Mouse (Mus musculus): ENCODE results near the gene Anks3. TPM values are rescaled to one million over a fixed set of nuclear protein-coding genes. Genes with fewer than 3 reads are reported as not detected.

The Anks3 gene
- polyA plus RNA-seq, 1 experiment from 2014 or later: 43.4 TPM

DNA sequence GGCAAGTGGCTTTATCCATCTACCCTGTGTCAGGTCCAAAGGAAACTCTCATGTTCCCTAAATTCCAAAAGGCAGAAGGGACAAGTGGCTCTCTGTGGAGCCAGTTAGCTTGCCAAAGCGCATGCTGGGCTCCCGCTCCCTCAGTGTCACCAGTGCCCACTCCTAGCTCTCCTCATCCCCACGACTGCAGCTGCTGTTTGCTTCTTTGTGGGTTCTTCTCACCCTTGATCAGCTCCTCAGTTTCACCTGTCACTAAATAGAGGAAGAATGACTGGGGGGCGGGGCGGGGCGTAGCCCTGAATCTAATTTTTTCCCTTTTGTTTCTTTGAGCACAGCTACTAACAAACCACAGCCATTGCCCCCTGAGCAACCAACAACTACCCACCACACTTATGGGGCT, 65.1 kb downstream of the Anks3 start:
- no peak for ATAC-seq
- H3K36me3 ChIP-seq (ENCODE audit: insufficient read depth, low read length): no peaks in the 10 kb centered on the region
- TF ChIP-seq CTCF (IDR thresholded peaks at IDR 0.05) (no peak), EP300 (IDR thresholded peaks at IDR 0.05) (no peak)
- no peak overlapping the region for H3K4me2 ChIP-seq (replicated peaks; ENCODE audit: low read depth, low read length)
- DNase-seq (ENCODE audit: low spot score): no peak
- H3K9ac ChIP-seq (replicated peaks; ENCODE audit: low read depth): no peak overlapping the region
- no peak overlapping the region for H3K27ac ChIP-seq (ENCODE audit: low read length)
- H3K9me3 ChIP-seq (ENCODE audit: low read length): no peaks in the 10 kb centered on the region
- H3K27me3 ChIP-seq (replicated peaks; ENCODE audit: insufficient read depth, low read length): no peaks in the 10 kb centered on the region
- WGBS: 92% methylated on average over 6 of the region's 6 CpGs
- peaks cover 21% of the 10 kb centered on the region; the same call in 1 of the 2 replicates for H3K4me1 ChIP-seq (ENCODE audit: insufficient read depth, low read depth, low read length)
- no peak overlapping the region for H3K4me3 ChIP-seq (ENCODE audit: low read depth, low read length)

DNA sequence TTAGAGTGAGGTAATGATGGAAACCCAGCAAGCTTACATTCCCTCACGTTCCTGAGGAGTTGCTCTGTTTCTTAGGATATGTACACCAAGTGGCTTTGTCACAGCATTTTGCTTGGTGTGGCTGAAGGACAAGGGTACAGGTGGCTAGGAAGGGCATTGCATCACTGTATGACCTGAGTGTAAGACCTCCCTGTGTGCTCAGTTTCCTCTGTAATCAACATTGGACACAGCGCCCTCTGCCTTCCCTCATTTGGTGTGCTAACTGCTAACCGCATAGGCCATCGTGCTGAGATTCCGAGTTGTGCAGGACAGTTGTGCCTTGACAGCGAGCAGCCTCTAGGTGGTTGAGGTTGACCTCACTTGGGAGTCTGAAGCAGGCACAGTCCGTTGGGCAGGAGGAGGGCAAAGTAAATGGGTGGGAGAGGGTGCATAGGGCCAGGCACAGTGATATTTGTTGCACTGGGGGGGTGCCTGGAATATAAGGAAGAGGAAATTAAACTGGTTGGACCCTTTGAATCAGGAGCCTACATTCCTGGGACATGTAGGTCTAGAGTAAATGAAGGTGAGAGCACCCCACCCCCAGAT, 66.8 kb downstream of the Anks3 start:
- H3K27ac ChIP-seq (ENCODE audit: low read length): no peak overlapping the region; the same call in 1 of the 2 replicates
- H3K4me2 ChIP-seq (replicated peaks; ENCODE audit: low read depth, low read length): no peak overlapping the region
- no peaks in the 10 kb centered on the region for H3K9me3 ChIP-seq (ENCODE audit: low read length)
- no peak overlapping the region for H3K4me3 ChIP-seq (ENCODE audit: low read depth, low read length)
- 60% methylated on average over 7 of the region's 7 CpGs for WGBS
- no peak for TF ChIP-seq EP300 (IDR thresholded peaks at IDR 0.05)
- TF ChIP-seq CTCF (IDR thresholded peaks at IDR 0.05): peak; percentile 55
- no peak overlapping the region for H3K9ac ChIP-seq (replicated peaks; ENCODE audit: low read depth)
- DNase-seq (ENCODE audit: low spot score) (no peak), ATAC-seq (peak; percentile 18; the same call in 1 of the 2 replicates)
- no peaks in the 10 kb centered on the region for H3K27me3 ChIP-seq (replicated peaks; ENCODE audit: insufficient read depth, low read length)
- peaks cover 19% of the 10 kb centered on the region; the same call in 1 of the 2 replicates for H3K4me1 ChIP-seq (ENCODE audit: insufficient read depth, low read depth, low read length)
- no peaks in the 10 kb centered on the region for H3K36me3 ChIP-seq (ENCODE audit: insufficient read depth, low read length)

DNA sequence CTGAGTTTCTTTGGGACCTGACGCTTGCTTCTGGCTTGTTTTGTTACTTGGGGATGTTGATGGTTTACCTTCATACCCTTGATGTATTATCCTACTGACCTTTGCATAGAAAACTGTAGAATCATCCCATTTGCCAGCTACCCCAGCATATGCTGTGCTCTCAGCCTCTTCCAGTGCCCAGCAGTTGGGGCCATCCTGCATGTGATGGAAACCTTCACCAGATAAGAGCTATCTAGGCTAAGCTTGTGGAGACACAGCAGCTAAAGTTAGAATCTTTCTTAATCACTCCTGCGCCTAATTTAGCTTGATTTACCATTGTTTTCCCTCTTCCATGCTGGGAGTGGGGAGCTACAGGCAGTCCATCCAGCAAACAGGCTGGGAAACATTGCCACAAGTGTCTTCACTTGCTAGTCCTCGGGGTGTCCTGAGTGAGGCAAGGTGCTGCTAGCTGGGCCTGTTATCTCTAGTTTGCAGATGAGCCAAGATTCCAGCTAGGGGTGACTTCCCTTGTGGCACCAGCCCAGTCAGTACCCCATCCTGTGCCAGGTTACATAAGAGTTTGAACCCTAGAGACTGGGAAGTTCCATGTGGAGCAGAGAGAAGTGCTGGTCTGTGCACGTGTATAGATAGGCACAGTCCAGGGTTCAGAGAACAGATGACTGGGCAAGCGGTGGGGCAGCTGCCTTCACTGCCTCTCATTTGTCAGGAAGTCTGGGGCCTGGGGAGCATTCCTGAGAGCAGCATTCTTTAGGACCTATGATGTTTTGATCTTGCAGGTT, 67.6 kb downstream of the Anks3 start:
- Histone ChIP-seq H3K9me3 (ENCODE audit: low read length) (no peaks in the 10 kb centered on the region), H3K4me1 (ENCODE audit: insufficient read depth, low read depth, low read length) (peaks cover 19% of the 10 kb centered on the region; the same call in 1 of the 2 replicates), H3K27ac (ENCODE audit: low read length) (no peak overlapping the region; the same call in 1 of the 2 replicates), H3K4me3 (ENCODE audit: low read depth, low read length) (no peak overlapping the region), H3K4me2 (replicated peaks; ENCODE audit: low read depth, low read length) (no peak overlapping the region), H3K9ac (replicated peaks; ENCODE audit: low read depth) (no peak overlapping the region), H3K36me3 (ENCODE audit: insufficient read depth, low read length) (no peaks in the 10 kb centered on the region), H3K27me3 (replicated peaks; ENCODE audit: insufficient read depth, low read length) (no peaks in the 10 kb centered on the region)
- WGBS: 67% methylated on average over 5 of the region's 5 CpGs
- TF ChIP-seq EP300 (IDR thresholded peaks at IDR 0.05): no peak
- TF ChIP-seq CTCF (IDR thresholded peaks at IDR 0.05): no peak
- DNase-seq (ENCODE audit: low spot score): no peak
- ATAC-seq: peak; percentile 10; the same call in 1 of the 2 replicates

DNA sequence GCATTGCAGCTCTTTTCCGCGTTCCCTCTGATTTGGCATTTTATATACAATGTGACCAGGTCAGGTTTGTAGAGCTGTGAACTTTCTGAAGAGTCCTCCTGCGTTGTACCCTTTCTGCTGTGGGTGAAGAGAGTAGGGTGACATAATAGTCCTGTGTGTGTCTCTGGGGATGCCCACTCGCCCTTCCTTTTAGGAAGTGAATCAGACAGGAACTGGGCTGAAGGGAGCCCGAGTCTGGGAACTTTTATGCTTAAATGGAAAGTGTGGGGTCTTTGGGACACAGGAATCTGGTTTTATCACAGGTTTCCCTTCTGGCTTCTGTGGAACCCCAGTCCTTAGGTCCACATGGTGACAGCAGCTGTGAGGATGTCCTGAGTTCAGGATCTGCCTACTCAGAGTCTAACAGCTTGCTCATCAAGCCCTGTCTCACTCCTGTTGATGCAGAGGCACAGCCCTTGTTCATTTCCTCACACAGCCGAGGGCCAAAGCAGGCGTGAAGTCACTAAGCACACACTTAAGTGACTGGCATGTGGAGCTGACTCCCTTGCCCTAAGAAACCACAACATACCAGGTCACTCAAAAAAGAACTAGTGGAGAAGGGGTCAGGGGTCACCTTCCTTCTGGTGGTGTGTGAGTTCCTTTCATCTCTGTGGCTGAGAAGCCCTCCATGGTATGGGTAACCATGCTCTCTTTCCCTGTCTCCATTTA, 69.7 kb downstream of the Anks3 start:
- 53% methylated on average over 7 of the region's 7 CpGs for WGBS
- Histone ChIP-seq H3K4me1 (ENCODE audit: insufficient read depth, low read depth, low read length) (peaks cover 25% of the 10 kb centered on the region; the same call in 1 of the 2 replicates), H3K27ac (ENCODE audit: low read length) (peak overlapping the region; percentile 79), H3K4me3 (ENCODE audit: low read depth, low read length) (no peak overlapping the region), H3K36me3 (ENCODE audit: insufficient read depth, low read length) (no peaks in the 10 kb centered on the region), H3K4me2 (replicated peaks; ENCODE audit: low read depth, low read length) (no peak overlapping the region), H3K27me3 (replicated peaks; ENCODE audit: insufficient read depth, low read length) (no peaks in the 10 kb centered on the region), H3K9me3 (ENCODE audit: low read length) (no peaks in the 10 kb centered on the region), H3K9ac (replicated peaks; ENCODE audit: low read depth) (no peak overlapping the region)
- DNase-seq (ENCODE audit: low spot score): peak; percentile 79
- no peak for TF ChIP-seq CTCF (IDR thresholded peaks at IDR 0.05)
- peak; percentile 38; the same call in 1 of the 2 replicates for TF ChIP-seq EP300 (IDR thresholded peaks at IDR 0.05)
- peak; percentile 87 for ATAC-seq

DNA sequence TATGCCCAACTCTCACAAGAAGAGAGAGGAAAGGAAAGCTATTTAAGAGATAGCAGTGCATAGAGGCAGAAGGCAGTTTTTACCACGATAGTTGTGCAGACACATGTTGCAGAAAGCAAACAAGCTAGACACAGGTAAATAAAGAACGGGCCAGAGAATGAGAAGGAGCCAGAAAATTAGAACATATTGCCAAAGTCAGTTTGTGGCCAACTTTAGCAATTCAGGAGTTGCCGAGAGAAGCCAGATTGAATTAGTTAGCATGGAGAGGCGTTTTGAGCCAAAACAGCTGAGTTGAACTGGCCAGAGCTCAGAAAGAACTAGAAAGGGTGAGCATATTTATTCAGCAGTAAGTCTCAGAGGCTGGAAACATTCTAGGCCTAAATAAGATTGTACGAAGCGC, 71.8 kb downstream of the Anks3 start:
- Histone ChIP-seq H3K27me3 (replicated peaks; ENCODE audit: insufficient read depth, low read length) (no peaks in the 10 kb centered on the region), H3K27ac (ENCODE audit: low read length) (no peak overlapping the region), H3K9ac (replicated peaks; ENCODE audit: low read depth) (no peak overlapping the region), H3K4me1 (ENCODE audit: insufficient read depth, low read depth, low read length) (peaks cover 33% of the 10 kb centered on the region), H3K4me3 (ENCODE audit: low read depth, low read length) (no peak overlapping the region), H3K36me3 (ENCODE audit: insufficient read depth, low read length) (no peaks in the 10 kb centered on the region), H3K4me2 (replicated peaks; ENCODE audit: low read depth, low read length) (no peak overlapping the region), H3K9me3 (ENCODE audit: low read length) (no peaks in the 10 kb centered on the region)
- 69% methylated on average over 6 of the region's 6 CpGs for WGBS
- DNase-seq (ENCODE audit: low spot score) (peak; percentile 22), ATAC-seq (no peak)
- TF ChIP-seq EP300 (IDR thresholded peaks at IDR 0.05) (no peak), CTCF (IDR thresholded peaks at IDR 0.05) (no peak)

Other genes starting within 250 kb of the Anks3 start
- 6.0 and 7.1 TPM in 2 replicates for gene Nmral1, start 244.8 kb downstream of the Anks3 start, polyA plus RNA-seq (2015; fragmentation: Nextera tagmentation; extraction: Ambion mirVana)
- 92.4 and 97.9 TPM in 2 replicates for gene Hmox2, start 237.8 kb downstream of the Anks3 start, polyA plus RNA-seq (2015; fragmentation: Nextera tagmentation; extraction: Ambion mirVana)
- gene Cdip1, start 173.9 kb downstream of the Anks3 start, polyA plus RNA-seq (2015; fragmentation: Nextera tagmentation; extraction: Ambion mirVana): 57.5 and 68.2 TPM in 2 replicates
- gene 4930562C15Rik, start 128.8 kb downstream of the Anks3 start, polyA plus RNA-seq (2015; fragmentation: Nextera tagmentation; extraction: Ambion mirVana): 2.2 and 2.4 TPM in 2 replicates
- gene Ubald1, start 83.9 kb downstream of the Anks3 start, polyA plus RNA-seq (2015; fragmentation: Nextera tagmentation; extraction: Ambion mirVana): 33.7 and 39.5 TPM in 2 replicates
- gene Mgrn1, start 78.0 kb downstream of the Anks3 start, polyA plus RNA-seq (2015; fragmentation: Nextera tagmentation; extraction: Ambion mirVana): 75.6 and 76.7 TPM in 2 replicates
- gene Nudt16l1, start 25.4 kb downstream of the Anks3 start, polyA plus RNA-seq (2015; fragmentation: Nextera tagmentation; extraction: Ambion mirVana): 87.6 and 92.0 TPM in 2 replicates
- 0.14 and 0.27 TPM in 2 replicates for gene Sept12, start 33.6 kb upstream of the Anks3 start, polyA plus RNA-seq (2015; fragmentation: Nextera tagmentation; extraction: Ambion mirVana)
- gene Smim22, start 43.1 kb upstream of the Anks3 start, polyA plus RNA-seq (2015; fragmentation: Nextera tagmentation; extraction: Ambion mirVana): 57.5 and 59.4 TPM in 2 replicates
- gene Rogdi, start 49.3 kb upstream of the Anks3 start, polyA plus RNA-seq (2015; fragmentation: Nextera tagmentation; extraction: Ambion mirVana): 58.9 and 60.4 TPM in 2 replicates
- gene Glyr1, start 85.7 kb upstream of the Anks3 start, polyA plus RNA-seq (2015; fragmentation: Nextera tagmentation; extraction: Ambion mirVana): 75.8 and 81.1 TPM in 2 replicates
- gene Ubn1, start 85.9 kb upstream of the Anks3 start, polyA plus RNA-seq (2015; fragmentation: Nextera tagmentation; extraction: Ambion mirVana): 15.0 and 16.3 TPM in 2 replicates
- gene Ppl, start 168.2 kb upstream of the Anks3 start, polyA plus RNA-seq (2015; fragmentation: Nextera tagmentation; extraction: Ambion mirVana): 10.4 and 11.0 TPM in 2 replicates
- gene Sec14l5, start 182.9 kb upstream of the Anks3 start, polyA plus RNA-seq (2015; fragmentation: Nextera tagmentation; extraction: Ambion mirVana): 0.20 and 0.27 TPM in 2 replicates
- 13.4 and 14.5 TPM in 2 replicates for gene Nagpa, start 239.8 kb upstream of the Anks3 start, polyA plus RNA-seq (2015; fragmentation: Nextera tagmentation; extraction: Ambion mirVana)